Mouse (Mus musculus) MEL (cell line): ENCODE results near the gene Bicd2. TPM values are rescaled to one million over a fixed set of nuclear protein-coding genes. Genes with fewer than 3 reads are reported as not detected.
A peak's percentile ranks its signal among the peaks of the same experiment; 100 is the strongest.

Experiments
- DNase-seq: peaks from one replicate; pipeline ENCODE4 v3.0.0; 2011; ENCODE audit warnings: low read depth, low spot score
- H3K27ac ChIP-seq: 2 replicates; pipeline ENCODE4 v1.5.1; 2012; ENCODE audit warnings: low read depth, mild to moderate bottlenecking, control low read depth, low read length, moderate library complexity; ENCODE audit not compliant: control insufficient read depth
- H3K27me3 ChIP-seq, 2 experiments: fragments of 150-350 bp in 1 of 2; sonication (generic) in 1 of 2; 2 replicates each; pipeline ENCODE4 v1.6.1; 2012; ENCODE audit warnings: low read length in 2 of 2, mild to moderate bottlenecking in 2 of 2, improper control_type of control experiment in 1 of 2, moderate library complexity in 1 of 2; ENCODE audit not compliant: insufficient read depth in 2 of 2, control insufficient read depth in 1 of 2
- H3K36me3 ChIP-seq, 2 experiments: 2 replicates each; pipeline ENCODE4 v1.6.1; 2012 to 2014; ENCODE audit warnings: low read length in 2 of 2, improper control_type of control experiment in 1 of 2, inconsistent platforms in 1 of 2, mild to moderate bottlenecking in 1 of 2; ENCODE audit not compliant: insufficient read depth in 2 of 2, control insufficient read depth in 1 of 2
- H3K4me1 ChIP-seq, 2 experiments: fragments of 150-350 bp in 1 of 2; sonication (generic) in 1 of 2; 2 replicates each; pipeline ENCODE4 v1.6.1; 2012; ENCODE audit warnings: low read length in 2 of 2, improper control_type of control experiment in 1 of 2, mild to moderate bottlenecking in 1 of 2; ENCODE audit not compliant: insufficient read depth in 2 of 2, control insufficient read depth in 1 of 2
- H3K4me3 ChIP-seq, 2 experiments: fragments of 150-350 bp in 1 of 2; sonication (generic) in 1 of 2; 2 replicates each; pipeline ENCODE4 v1.5.1; 2012; ENCODE audit warnings: low read depth in 2 of 2, low read length in 2 of 2, mild to moderate bottlenecking in 2 of 2, moderate library complexity in 2 of 2, control low read depth in 1 of 2, improper control_type of control experiment in 1 of 2; ENCODE audit not compliant: control insufficient read depth in 1 of 2, insufficient read depth in 1 of 2
- H3K79me2 ChIP-seq: 2 replicates; pipeline ENCODE4 v1.6.1; 2012; ENCODE audit warnings: mild to moderate bottlenecking, low read length, moderate library complexity; ENCODE audit not compliant: control insufficient read depth, poor library complexity, insufficient read depth
- H3K9ac ChIP-seq: 2 replicates; pipeline ENCODE4 v1.6.1; 2012; ENCODE audit warnings: low read depth, mild to moderate bottlenecking, control low read depth, low read length, moderate library complexity; ENCODE audit not compliant: control insufficient read depth, poor library complexity, severe bottlenecking
- H3K9me3 ChIP-seq: fragments of 150-350 bp; sonication (generic); replicated peaks from 2 replicates; pipeline ENCODE4 v1.6.1; 2012; ENCODE audit warnings: mild to moderate bottlenecking, low read length, improper control_type of control experiment, moderate library complexity; ENCODE audit not compliant: insufficient read depth
- BHLHE40 ChIP-seq: IDR thresholded peaks from 2 replicates; pipeline ENCODE4 v1.6.1; 2012; ENCODE audit warnings: low read depth, mild to moderate bottlenecking, inconsistent platforms, low read length, improper control_type of control experiment, borderline replicate concordance
- CHD1 ChIP-seq: IDR thresholded peaks from 2 replicates; pipeline ENCODE4 v1.6.1; 2012; ENCODE audit warnings: low read depth, mild to moderate bottlenecking, inconsistent platforms, low read length, improper control_type of control experiment
- CHD2 ChIP-seq: IDR thresholded peaks from 2 replicates; pipeline ENCODE4 v1.6.1; 2011; ENCODE audit warnings: low read length, improper control_type of control experiment
- CTCF ChIP-seq, 3 experiments: IDR thresholded peaks in 2 of 3; conservative IDR thresholded peaks in 1 of 3; 2 replicates each; pipeline ENCODE4 v1.5.1; 2011 to 2012; ENCODE audit warnings: low read length in 3 of 3, low read depth in 2 of 3, mild to moderate bottlenecking in 2 of 3, improper control_type of control experiment in 1 of 3, inconsistent platforms in 1 of 3, mixed read lengths in 1 of 3, moderate library complexity in 1 of 3; ENCODE audit not compliant: control insufficient read depth in 1 of 3, insufficient read depth in 1 of 3, poor library complexity in 1 of 3, severe bottlenecking in 1 of 3
- E2F4 ChIP-seq: IDR thresholded peaks from 2 replicates; pipeline ENCODE4 v1.6.1; 2011; ENCODE audit warnings: low read depth, low read length, improper control_type of control experiment, borderline replicate concordance
- ELF1 ChIP-seq: IDR thresholded peaks from 2 replicates; pipeline ENCODE4 v1.6.1; 2014; ENCODE audit warnings: low read depth, mild to moderate bottlenecking, inconsistent platforms, low read length, improper control_type of control experiment, moderate library complexity
- EP300 ChIP-seq, 2 experiments: IDR thresholded peaks; 2 replicates each; pipeline ENCODE4 v1.6.1; 2011; ENCODE audit warnings: improper control_type of control experiment in 2 of 2, low read length in 2 of 2, low read depth in 1 of 2, mild to moderate bottlenecking in 1 of 2
- ETS1 ChIP-seq: IDR thresholded peaks from 2 replicates; pipeline ENCODE4 v1.6.1; 2012; ENCODE audit warnings: low read depth, mild to moderate bottlenecking, inconsistent platforms, low read length, improper control_type of control experiment, moderate library complexity
- GABPA ChIP-seq: IDR thresholded peaks from 2 replicates; pipeline ENCODE4 v1.6.1; 2012; ENCODE audit warnings: low read depth, mild to moderate bottlenecking, inconsistent platforms, low read length, improper control_type of control experiment, moderate library complexity
- HCFC1 ChIP-seq: IDR thresholded peaks from 2 replicates; pipeline ENCODE4 v1.6.1; 2012; ENCODE audit warnings: low read depth, mild to moderate bottlenecking, inconsistent platforms, low read length, improper control_type of control experiment, moderate library complexity
- JUND ChIP-seq: IDR thresholded peaks from 2 replicates; pipeline ENCODE4 v1.6.1; 2011; ENCODE audit warnings: low read depth, mild to moderate bottlenecking, improper control_type of control experiment, low read length
- KAT2A ChIP-seq: conservative IDR thresholded peaks from 2 replicates; pipeline ENCODE4 v1.6.1; 2012; ENCODE audit warnings: low read depth, low read length, improper control_type of control experiment, inconsistent platforms
- MAFK ChIP-seq: IDR thresholded peaks from 2 replicates; pipeline ENCODE4 v1.6.1; 2011; ENCODE audit warnings: low read depth, mild to moderate bottlenecking, low read length, improper control_type of control experiment, borderline replicate concordance
- MAX ChIP-seq: IDR thresholded peaks from 2 replicates; pipeline ENCODE4 v1.6.1; 2011; ENCODE audit warnings: low read length, improper control_type of control experiment
- MAZ ChIP-seq: IDR thresholded peaks from 2 replicates; pipeline ENCODE4 v1.6.1; 2012; ENCODE audit warnings: low read depth, mild to moderate bottlenecking, inconsistent platforms, low read length, improper control_type of control experiment
- MEF2A ChIP-seq: IDR thresholded peaks from 2 replicates; pipeline ENCODE4 v1.6.1; 2014; ENCODE audit warnings: low read depth, mild to moderate bottlenecking, inconsistent platforms, low read length, improper control_type of control experiment; ENCODE audit not compliant: poor library complexity, insufficient replicate concordance, severe bottlenecking; ENCODE audit errors: extremely low read depth
- MXI1 ChIP-seq: IDR thresholded peaks from 2 replicates; pipeline ENCODE4 v1.6.1; 2011; ENCODE audit warnings: mild to moderate bottlenecking, low read depth, low read length, improper control_type of control experiment
- MYB ChIP-seq: IDR thresholded peaks from 2 replicates; pipeline ENCODE4 v1.6.1; 2011; ENCODE audit warnings: mild to moderate bottlenecking, low read depth, low read length, improper control_type of control experiment
- NELFE ChIP-seq: IDR thresholded peaks from 2 replicates; pipeline ENCODE4 v1.6.1; 2011; ENCODE audit warnings: low read depth, low read length, improper control_type of control experiment
- NRF1 ChIP-seq: IDR thresholded peaks from 2 replicates; pipeline ENCODE4 v1.6.1; 2014; ENCODE audit warnings: low read depth, mild to moderate bottlenecking, inconsistent platforms, low read length, improper control_type of control experiment, moderate library complexity; ENCODE audit not compliant: poor library complexity, insufficient read depth, severe bottlenecking
- POLR2A ChIP-seq, 2 experiments: IDR thresholded peaks; 2 replicates each; pipeline ENCODE4 v1.6.1; 2011 to 2012; ENCODE audit warnings: low read length in 2 of 2, mild to moderate bottlenecking in 2 of 2, control low read depth in 1 of 2, improper control_type of control experiment in 1 of 2, low read depth in 1 of 2, moderate library complexity in 1 of 2; ENCODE audit not compliant: control insufficient read depth in 1 of 2, insufficient read depth in 1 of 2, poor library complexity in 1 of 2
- POLR2AphosphoS2 ChIP-seq: IDR thresholded peaks from 2 replicates; pipeline ENCODE4 v1.6.1; 2011; ENCODE audit warnings: low read length, improper control_type of control experiment
- POLR2AphosphoS5 ChIP-seq: IDR thresholded peaks from 2 replicates; pipeline ENCODE4 v1.6.1; 2012; ENCODE audit warnings: low read depth, borderline replicate concordance, mild to moderate bottlenecking, inconsistent platforms, low read length, moderate library complexity, mixed read lengths
- RAD21 ChIP-seq: IDR thresholded peaks from 2 replicates; pipeline ENCODE4 v1.6.1; 2011; ENCODE audit warnings: mild to moderate bottlenecking, low read depth, low read length, improper control_type of control experiment
- RCOR1 ChIP-seq: IDR thresholded peaks from 2 replicates; pipeline ENCODE4 v1.6.1; 2012; ENCODE audit warnings: low read depth, mild to moderate bottlenecking, inconsistent platforms, low read length, improper control_type of control experiment
- SIN3A ChIP-seq: IDR thresholded peaks from 2 replicates; pipeline ENCODE4 v1.6.1; 2012; ENCODE audit warnings: low read length, improper control_type of control experiment, inconsistent platforms
- SMC3 ChIP-seq: IDR thresholded peaks from 2 replicates; pipeline ENCODE4 v1.6.1; 2011; ENCODE audit warnings: low read depth, low read length, improper control_type of control experiment
- TAL1 ChIP-seq: IDR thresholded peaks from 2 replicates; pipeline ENCODE4 v1.6.1; 2012; ENCODE audit warnings: mild to moderate bottlenecking, inconsistent platforms, low read length, moderate library complexity, mixed read lengths
- TBP ChIP-seq: IDR thresholded peaks from 2 replicates; pipeline ENCODE4 v1.8.0; 2011; ENCODE audit warnings: low read depth, low read length, improper control_type of control experiment
- TCF12 ChIP-seq: IDR thresholded peaks from 2 replicates; pipeline ENCODE4 v1.6.1; 2014; ENCODE audit warnings: low read depth, mild to moderate bottlenecking, inconsistent platforms, low read length, improper control_type of control experiment, moderate library complexity
- UBTF ChIP-seq: IDR thresholded peaks from 2 replicates; pipeline ENCODE4 v1.6.1; 2012; ENCODE audit warnings: low read depth, mild to moderate bottlenecking, inconsistent platforms, low read length, improper control_type of control experiment, moderate library complexity, borderline replicate concordance; ENCODE audit not compliant: insufficient read depth
- USF1 ChIP-seq: IDR thresholded peaks from 2 replicates; pipeline ENCODE4 v1.6.1; 2014; ENCODE audit warnings: low read depth, mild to moderate bottlenecking, inconsistent platforms, low read length, improper control_type of control experiment, moderate library complexity
- USF2 ChIP-seq, 2 experiments: IDR thresholded peaks; 2 replicates each; pipeline ENCODE4 v1.6.1; 2011 to 2012; ENCODE audit warnings: improper control_type of control experiment in 2 of 2, low read length in 2 of 2, borderline replicate concordance in 1 of 2, inconsistent platforms in 1 of 2, low read depth in 1 of 2, mild to moderate bottlenecking in 1 of 2; ENCODE audit not compliant: insufficient read depth in 1 of 2
- ZC3H11A ChIP-seq: IDR thresholded peaks from 2 replicates; pipeline ENCODE4 v1.6.1; 2012; ENCODE audit warnings: low read depth, mild to moderate bottlenecking, inconsistent platforms, low read length, improper control_type of control experiment
- ZKSCAN1 ChIP-seq: IDR thresholded peaks from 2 replicates; pipeline ENCODE4 v1.6.1; 2012; ENCODE audit warnings: low read depth, mild to moderate bottlenecking, inconsistent platforms, low read length, improper control_type of control experiment, moderate library complexity
- ZMIZ1 ChIP-seq: IDR thresholded peaks from 2 replicates; pipeline ENCODE4 v1.6.1; 2012; ENCODE audit warnings: low read depth, mild to moderate bottlenecking, inconsistent platforms, low read length, improper control_type of control experiment, moderate library complexity
- ZNF384 ChIP-seq: IDR thresholded peaks from 2 replicates; pipeline ENCODE4 v1.6.1; 2012; ENCODE audit warnings: low read depth, mild to moderate bottlenecking, inconsistent platforms, low read length, improper control_type of control experiment
- polyA plus RNA-seq, 2 experiments: library from polyadenylated mRNA; stranded (reverse) in 1 of 2; unstranded in 1 of 2; fragments of >175 nt in 1 of 2; fragments of >200 nt in 1 of 2; gene quantifications; 2 replicates each; pipeline versions ENCODE4 v1.2.1 to v1.2.4; 2012; ENCODE audit warnings: low replicate concordance in 2 of 2, low read depth in 1 of 2; ENCODE audit not compliant: insufficient read length in 2 of 2, insufficient read depth in 1 of 2, missing spikeins in 1 of 2
- total RNA-seq: library from RNA; depleted of rRNA; stranded (reverse); fragments of 300-350 nt; gene quantifications from 2 replicates; pipeline ENCODE4 v1.2.3, GENCODE M21; 2012

Bicd2 gene
- total and polyA plus RNA-seq, 3 experiments, result 21.8 to 22.6 TPM; not detected in 1

- Histone ChIP-seq H3K4me1 (peaks cover 2 to 18% of the 10 kb centered on the region in 2 experiments; a peak in 3 of 4 replicates), H3K27ac (peak overlapping the region; percentile 86), H3K36me3 (peaks cover 0 to 8% of the 10 kb centered on the region in 2 experiments; a peak in 1 of 4 replicates), H3K4me3 (peak overlapping the region; percentile 63 to 92), H3K27me3 (no peaks in the 10 kb centered on the region), H3K79me2 (no peaks in the 10 kb centered on the region), H3K9me3 (no peaks in the 10 kb centered on the region), H3K9ac (peak overlapping the region; percentile 66)
- peak; percentile 93 for DNase-seq
- TF ChIP-seq E2F4 (no peak), HCFC1 (peak; percentile 69), TBP (peak; percentile 77; the same call in 1 of the 2 replicates), TCF12 (peak; percentile 25), EP300 (IDR thresholded peaks at IDR 0.05; ENCODE audit: low read depth in 1 of 2, low read length in 2 of 2) (no peak; a peak in 1 of 4 replicates), MAX (no peak), CHD1 (no peak), MYB (no peak), MAFK (no peak), POLR2A (IDR thresholded peaks at IDR 0.05; ENCODE audit: control insufficient read depth in 1 of 2, insufficient read depth in 1 of 2, low read depth in 1 of 2, low read length in 2 of 2, poor library complexity in 1 of 2) (peak; percentile 28 to 73; a peak in 2 of 4 replicates), ZNF384 (no peak), ZC3H11A (no peak), USF1 (no peak), RCOR1 (peak; percentile 46; the same call in 1 of the 2 replicates), NELFE (peak; percentile 64), USF2 (IDR thresholded peaks at IDR 0.05; ENCODE audit: borderline replicate concordance in 1 of 2, insufficient read depth in 1 of 2, low read depth in 1 of 2, low read length in 2 of 2) (no peak), GABPA (no peak), CHD2 (no peak), ZMIZ1 (peak; percentile 80; the same call in 1 of the 2 replicates), NRF1 (no peak), TAL1 (no peak), ZKSCAN1 (peak; percentile 48; the same call in 1 of the 2 replicates), JUND (no peak), BHLHE40 (no peak), MXI1 (peak; percentile 80), POLR2AphosphoS5 (no peak), SIN3A (peak; percentile 93), MAZ (no peak), KAT2A (0 out of 2 replicates have a peak, but pooled peaks have one; percentile 22), ELF1 (peak; percentile 73), RAD21 (no peak), UBTF (no peak), SMC3 (no peak), CTCF (IDR thresholded peaks at IDR 0.05 in 2 of 3, conservative IDR thresholded peaks at IDR 0.05 in 1 of 3; ENCODE audit: control insufficient read depth in 1 of 3, insufficient read depth in 1 of 3, low read depth in 2 of 3, low read length in 3 of 3, poor library complexity in 1 of 3, severe bottlenecking in 1 of 3) (no peak), MEF2A (peak; percentile 55; the same call in 1 of the 2 replicates), POLR2AphosphoS2 (no peak), ETS1 (peak; percentile 91)
Measured at GRCm38 (mm10) chr13:49308861-49309403, 32.5 kb upstream of the Bicd2 start.
